Mouse (Mus musculus) left cerebral cortex, postnatal 36 days (tissue): ENCODE measurements around the gene Smim22. TPM values are rescaled to one million over a fixed set of nuclear protein-coding genes. Genes with fewer than 3 reads are reported as not detected.

Experiments used
- total RNA-seq, 2 experiments: library from RNA; stranded (reverse); gene quantifications; 2 replicates each; pipeline ENCODE4 v1.2.3; 2021

Smim22 gene
- total RNA-seq, 2 experiments from 2014 or later: not detected

Other genes with a start within 250 kb of the Smim22 start
- 100 to 1,000 TPM; 189 to 197 TPM for gene Cdip1, start 217.0 kb upstream of the Smim22 start, total RNA-seq
- gene 4930562C15Rik, start 171.9 kb upstream of the Smim22 start, total RNA-seq: not detected
- gene Ubald1, start 127.0 kb upstream of the Smim22 start, total RNA-seq: 10 to 100 TPM; 83.9 to 86.9 TPM
- 100 to 1,000 TPM; 207 to 218 TPM for gene Mgrn1, start 121.0 kb upstream of the Smim22 start, total RNA-seq
- gene Nudt16l1, start 68.5 kb upstream of the Smim22 start, total RNA-seq: 10 to 100 TPM; 70.6 to 77.8 TPM
- gene Anks3, start 43.1 kb upstream of the Smim22 start, total RNA-seq: 10 to 100 TPM; 42.1 to 74.9 TPM
- gene Sept12, start 9.4 kb upstream of the Smim22 start, total RNA-seq: not detected
- gene Rogdi, start 6.3 kb downstream of the Smim22 start, total RNA-seq: 100 to 1,000 TPM; 195 to 236 TPM
- 100 to 1,000 TPM; 145 to 150 TPM for gene Glyr1, start 42.6 kb downstream of the Smim22 start, total RNA-seq
- gene Ubn1, start 42.8 kb downstream of the Smim22 start, total RNA-seq: 10 to 100 TPM; 39.4 to 49.6 TPM
- gene Ppl, start 125.1 kb downstream of the Smim22 start, total RNA-seq: under 1 TPM; 0.44 to 0.66 TPM
- gene Sec14l5, start 139.8 kb downstream of the Smim22 start, total RNA-seq: 1 to 10 TPM; 5.6 to 6.3 TPM
- 10 to 100 TPM; 10.7 to 12.7 TPM for gene Nagpa, start 196.7 kb downstream of the Smim22 start, total RNA-seq
- 1 to 10 TPM; 5.3 to 5.8 TPM for gene AU021092, start 215.0 kb downstream of the Smim22 start, total RNA-seq
- gene Alg1, start 226.3 kb downstream of the Smim22 start, total RNA-seq: 10 to 100 TPM; 28.2 to 28.7 TPM
- 1 to 10 TPM; 3.8 to 4.1 TPM for gene Eef2kmt, start 248.7 kb downstream of the Smim22 start, total RNA-seq